Mouse (Mus musculus) embryonic facial prominence, embryonic 14.5 days (tissue): ENCODE measurements around the gene Grm5. TPM values are rescaled to one million over a fixed set of nuclear protein-coding genes. Genes with fewer than 3 reads are reported as not detected.

Experiments
- ATAC-seq: fragments of 200-750 bp; cut with Nextera tagmentation; 2 replicates; pipeline ENCODE4 v1.8.0; 2017; ENCODE audit warnings: low read depth, moderate number of reproducible peaks, moderate TSS enrichment
- DNase-seq: peaks from one replicate; pipeline ENCODE4 v3.0.0-alpha.2; 2015; ENCODE audit warnings: low spot score
- H3K27ac ChIP-seq: fragments of 300-500 bp; sonication (generic); replicated peaks from 2 replicates; pipeline ENCODE4 v1.5.1; 2014; ENCODE audit warnings: low read depth, mild to moderate bottlenecking, low read length, moderate library complexity
- H3K27me3 ChIP-seq: fragments of 300-500 bp; sonication (generic); replicated peaks from 2 replicates; pipeline ENCODE4 v1.6.1; 2014; ENCODE audit warnings: low read length; ENCODE audit not compliant: control insufficient read depth, insufficient read depth
- H3K36me3 ChIP-seq: fragments of 300-500 bp; sonication (generic); 2 replicates; pipeline ENCODE4 v1.6.1; 2014; ENCODE audit warnings: low read length, mixed read lengths; ENCODE audit not compliant: control insufficient read depth, insufficient read depth
- H3K4me1 ChIP-seq: fragments of 300-500 bp; sonication (generic); 2 replicates; pipeline ENCODE4 v1.6.1; 2014; ENCODE audit warnings: antibody characterized with exemption, low read length; ENCODE audit not compliant: control insufficient read depth, insufficient read depth
- H3K4me2 ChIP-seq: fragments of 300-500 bp; sonication (generic); 2 replicates; pipeline ENCODE4 v1.6.1; 2014; ENCODE audit warnings: low read depth, mild to moderate bottlenecking, low read length, moderate library complexity, mixed read lengths
- H3K4me3 ChIP-seq: fragments of 300-500 bp; sonication (generic); 2 replicates; pipeline ENCODE4 v1.5.1; 2014; ENCODE audit warnings: low read depth, mild to moderate bottlenecking, low read length
- H3K9ac ChIP-seq: fragments of 300-500 bp; sonication (generic); 2 replicates; pipeline ENCODE4 v1.6.1; 2014; ENCODE audit warnings: low read depth, mild to moderate bottlenecking, low read length, moderate library complexity, mixed read lengths
- H3K9me3 ChIP-seq: fragments of 300-500 bp; sonication (generic); 2 replicates; pipeline ENCODE4 v1.6.1; 2016; ENCODE audit warnings: low read length; ENCODE audit not compliant: control insufficient read depth
- WGBS: fragments of 180-500 bp; shearing (Covaris S2); extraction: QIAGEN DNeasy Blood & Tissue Kit; methylation state at CpG from one replicate; pipeline ENCODE4 v1.1.7; 2014; 5-methylcytosine and 5-hydroxymethylcytosine counted together
- polyA plus RNA-seq: library from polyadenylated mRNA; unstranded; fragments of >200 nt; fragmentation: Nextera tagmentation; extraction: Ambion mirVana; gene quantifications from 2 replicates; pipeline ENCODE4 v1.2.1, GENCODE M21; 2014

Grm5 gene
- polyA plus RNA-seq, 1 experiment from 2014 or later = 0.07 TPM

- Histone ChIP-seq H3K4me3 (no peak overlapping the region), H3K4me2 (no peak overlapping the region), H3K27me3 (no peaks in the 10 kb centered on the region), H3K36me3 (no peaks in the 10 kb centered on the region), H3K9me3 (no peaks in the 10 kb centered on the region), H3K27ac (no peak overlapping the region), H3K4me1 (no peaks in the 10 kb centered on the region), H3K9ac (no peak overlapping the region)
- DNase-seq (no peak), ATAC-seq (no peak)
- WGBS = 79% methylated on average over 3 of the region's 3 CpGs
Observed at GRCm38 (mm10) chr7:87650610-87651009, 66.6 kb downstream of the Grm5 start.

- H3K9ac ChIP-seq = no peak overlapping the region
- no peaks in the 10 kb centered on the region for H3K36me3 ChIP-seq
- no peak overlapping the region for H3K4me3 ChIP-seq
- ATAC-seq (no peak), DNase-seq (peak; percentile 1)
- no peaks in the 10 kb centered on the region for H3K4me1 ChIP-seq
- no peaks in the 10 kb centered on the region for H3K9me3 ChIP-seq
- no peak overlapping the region for H3K4me2 ChIP-seq
- no peak overlapping the region for H3K27ac ChIP-seq
- 44% methylated on average over 3 of the region's 3 CpGs for WGBS
- H3K27me3 ChIP-seq = no peaks in the 10 kb centered on the region
Observed at GRCm38 (mm10) chr7:87661794-87662193, 77.8 kb downstream of the Grm5 start.

- H3K4me3 ChIP-seq = no peak overlapping the region
- no peaks in the 10 kb centered on the region for H3K9me3 ChIP-seq
- H3K27ac ChIP-seq = no peak overlapping the region
- no peak overlapping the region for H3K9ac ChIP-seq
- DNase-seq (peak; percentile 33), ATAC-seq (no peak)
- H3K36me3 ChIP-seq = no peaks in the 10 kb centered on the region
- no peaks in the 10 kb centered on the region for H3K4me1 ChIP-seq
- H3K4me2 ChIP-seq = no peak overlapping the region
- H3K27me3 ChIP-seq = no peaks in the 10 kb centered on the region
- 71% methylated on average over 2 of the region's 2 CpGs for WGBS
Observed at GRCm38 (mm10) chr7:87664041-87664440, 80.1 kb downstream of the Grm5 start.

- no peak overlapping the region for H3K9ac ChIP-seq
- ATAC-seq (no peak), DNase-seq (no peak)
- H3K27me3 ChIP-seq = no peaks in the 10 kb centered on the region
- H3K9me3 ChIP-seq = no peaks in the 10 kb centered on the region
- no peak overlapping the region for H3K27ac ChIP-seq
- no peaks in the 10 kb centered on the region for H3K4me1 ChIP-seq
- no peak overlapping the region for H3K4me2 ChIP-seq
- H3K36me3 ChIP-seq = no peaks in the 10 kb centered on the region
- H3K4me3 ChIP-seq = no peak overlapping the region
- WGBS = 50% methylated on average over 1 of the region's 1 CpGs
Observed at GRCm38 (mm10) chr7:87716393-87716792, 132.4 kb downstream of the Grm5 start.

- Histone ChIP-seq H3K4me1 (no peaks in the 10 kb centered on the region), H3K9me3 (no peaks in the 10 kb centered on the region), H3K4me2 (no peak overlapping the region), H3K9ac (no peak overlapping the region), H3K36me3 (no peaks in the 10 kb centered on the region), H3K4me3 (no peak overlapping the region), H3K27ac (no peak overlapping the region), H3K27me3 (no peaks in the 10 kb centered on the region)
- ATAC-seq (no peak), DNase-seq (no peak)
- 65% methylated on average over 1 of the region's 1 CpGs for WGBS
Observed at GRCm38 (mm10) chr7:87718631-87719030, 134.7 kb downstream of the Grm5 start.

GRCm38 (mm10) chr7:87734511-87734910 lies 150.5 kb downstream of the Grm5 start:
- H3K4me2 ChIP-seq = no peak overlapping the region
- DNase-seq = no peak
- no peak for ATAC-seq

GRCm38 (mm10) chr7:87761945-87762344 lies 178.0 kb downstream of the Grm5 start:
- no peaks in the 10 kb centered on the region for H3K27me3 ChIP-seq
- H3K9ac ChIP-seq = no peak overlapping the region
- ATAC-seq = no peak
- 69% methylated on average over 2 of the region's 2 CpGs for WGBS
- H3K27ac ChIP-seq = no peak overlapping the region
- H3K36me3 ChIP-seq = no peaks in the 10 kb centered on the region
- DNase-seq = no peak
- H3K9me3 ChIP-seq = no peaks in the 10 kb centered on the region
- H3K4me1 ChIP-seq = no peaks in the 10 kb centered on the region
- H3K4me3 ChIP-seq = no peak overlapping the region
- H3K4me2 ChIP-seq = no peak overlapping the region

More at GRCm38 (mm10) chr7:87734511-87734910, 150.5 kb downstream of the Grm5 start:
- Histone ChIP-seq H3K9ac (no peak overlapping the region), H3K9me3 (no peaks in the 10 kb centered on the region), H3K4me1 (no peaks in the 10 kb centered on the region), H3K27ac (no peak overlapping the region), H3K4me3 (no peak overlapping the region), H3K27me3 (no peaks in the 10 kb centered on the region), H3K36me3 (no peaks in the 10 kb centered on the region)

GRCm38 (mm10) chr7:87762376-87762775 lies 178.4 kb downstream of the Grm5 start:
- H3K9me3 ChIP-seq = no peaks in the 10 kb centered on the region
- H3K9ac ChIP-seq = no peak overlapping the region
- no peak overlapping the region for H3K27ac ChIP-seq
- no peaks in the 10 kb centered on the region for H3K4me1 ChIP-seq
- no peak for DNase-seq
- no peak overlapping the region for H3K4me2 ChIP-seq
- no peak overlapping the region for H3K4me3 ChIP-seq
- ATAC-seq = no peak
- H3K27me3 ChIP-seq = no peaks in the 10 kb centered on the region
- 24% methylated on average over 3 of the region's 3 CpGs for whole genome bisulfite sequencing
- H3K36me3 ChIP-seq = no peaks in the 10 kb centered on the region

GRCm38 (mm10) chr7:87787560-87787959 lies 203.6 kb downstream of the Grm5 start:
- ATAC-seq = no peak

More at GRCm38 (mm10) chr7:87787560-87787959, 203.6 kb downstream of the Grm5 start:
- H3K27ac ChIP-seq = no peak overlapping the region
- no peaks in the 10 kb centered on the region for H3K27me3 ChIP-seq
- DNase-seq = no peak
- H3K9me3 ChIP-seq = no peaks in the 10 kb centered on the region
- no peak overlapping the region for H3K4me3 ChIP-seq
- H3K4me2 ChIP-seq = no peak overlapping the region
- no peak overlapping the region for H3K9ac ChIP-seq
- H3K36me3 ChIP-seq = no peaks in the 10 kb centered on the region
- WGBS = 84% methylated on average over 1 of the region's 1 CpGs
- no peaks in the 10 kb centered on the region for H3K4me1 ChIP-seq
